Mouse (Mus musculus) cerebellum, adult 11 months (tissue): ENCODE results near the gene Gars.

ENCODE experiments used
- DNase-seq: peaks from one replicate; pipeline ENCODE4 v3.0.0; 2022

Gars gene

GRCm38 (mm10) chr6:55038671-55039445 is 1.1 kb downstream of the Gars start:
- no peak for DNase-seq

GRCm38 (mm10) chr6:55039446-55039783 is 1.6 kb downstream of the Gars start:
- DNase-seq = no peak

- DNase-seq = no peak
Measured at GRCm38 (mm10) chr6:55040031-55040430, 2.2 kb downstream of the Gars start.

- DNase-seq = no peak
Measured at GRCm38 (mm10) chr6:55043206-55043605, 5.4 kb downstream of the Gars start.

- DNase-seq = no peak
Measured at GRCm38 (mm10) chr6:55044542-55044941, 6.7 kb downstream of the Gars start.

- no peak for DNase-seq
Measured at GRCm38 (mm10) chr6:55045326-55045725, 7.5 kb downstream of the Gars start.

- no peak for DNase-seq
Measured at GRCm38 (mm10) chr6:55049186-55049585, 11.4 kb downstream of the Gars start.

GRCm38 (mm10) chr6:55054491-55054890 is 16.7 kb downstream of the Gars start:
- no peak for DNase-seq

- DNase-seq = no peak
Measured at GRCm38 (mm10) chr6:55057427-55057826, 19.6 kb downstream of the Gars start.

- DNase-seq = no peak
Measured at GRCm38 (mm10) chr6:55060241-55060825, 22.5 kb downstream of the Gars start.

- DNase-seq = peak; percentile 32
Measured at GRCm38 (mm10) chr6:55061328-55061727, 23.5 kb downstream of the Gars start.

- no peak for DNase-seq
Measured at GRCm38 (mm10) chr6:55062200-55062599, 24.4 kb downstream of the Gars start.

- no peak for DNase-seq
Measured at GRCm38 (mm10) chr6:55063793-55064476, 26.1 kb downstream of the Gars start.

- no peak for DNase-seq
Measured at GRCm38 (mm10) chr6:55064477-55064827, 26.6 kb downstream of the Gars start.

- DNase-seq = no peak
Measured at GRCm38 (mm10) chr6:55065903-55066302, 28.1 kb downstream of the Gars start.

- no peak for DNase-seq
Measured at GRCm38 (mm10) chr6:55076561-55077255, 38.9 kb downstream of the Gars start.

GRCm38 (mm10) chr6:55081379-55081778 is 43.6 kb downstream of the Gars start:
- no peak for DNase-seq

- no peak for DNase-seq
Measured at GRCm38 (mm10) chr6:55082261-55083051, 44.6 kb downstream of the Gars start.

- DNase-seq = no peak
Measured at GRCm38 (mm10) chr6:55087355-55087754, 49.5 kb downstream of the Gars start.

GRCm38 (mm10) chr6:55090639-55091038 is 52.8 kb downstream of the Gars start:
- no peak for DNase-seq

- DNase-seq = no peak
Measured at GRCm38 (mm10) chr6:55091396-55091795, 53.6 kb downstream of the Gars start.

- no peak for DNase-seq
Measured at GRCm38 (mm10) chr6:55093431-55094146, 55.8 kb downstream of the Gars start.
